Mouse (Mus musculus) heart, embryonic 14.5 days (tissue): ENCODE results near the gene Slc16a8. TPM values are rescaled to one million over a fixed set of nuclear protein-coding genes. Genes with fewer than 3 reads are reported as not detected.

Source experiments
- ATAC-seq: fragments of 200-750 bp; cut with Nextera tagmentation; 2 replicates; pipeline ENCODE4 v1.8.0; 2017; ENCODE audit warnings: low read depth, moderate TSS enrichment; ENCODE audit not compliant: insufficient number of reproducible peaks, insufficient read depth, low FRiP score
- H3K27ac ChIP-seq, 2 experiments: fragments of 200-500 bp in 1 of 2; fragments of 300-500 bp in 1 of 2; sonication (generic) in 1 of 2; replicated peaks in 1 of 2; 2 replicates each; pipeline ENCODE4 v1.5.1; 2012 to 2014; ENCODE audit warnings: low read depth in 2 of 2, low read length in 2 of 2, control low read depth in 1 of 2, mild to moderate bottlenecking in 1 of 2, mixed read lengths in 1 of 2; ENCODE audit not compliant: control insufficient read depth in 1 of 2, insufficient read depth in 1 of 2
- H3K27me3 ChIP-seq: fragments of 300-500 bp; sonication (generic); 2 replicates; pipeline ENCODE4 v1.6.1; 2014; ENCODE audit warnings: mild to moderate bottlenecking, low read length, control low read depth; ENCODE audit not compliant: control insufficient read depth, insufficient read depth
- H3K36me3 ChIP-seq: fragments of 300-500 bp; sonication (generic); 2 replicates; pipeline ENCODE4 v1.6.1; 2014; ENCODE audit warnings: mild to moderate bottlenecking, control low read depth, low read length, mixed read lengths; ENCODE audit not compliant: control insufficient read depth, insufficient read depth
- H3K4me1 ChIP-seq, 2 experiments: fragments of 200-500 bp in 1 of 2; fragments of 300-500 bp in 1 of 2; sonication (generic) in 1 of 2; 2 replicates each; pipeline ENCODE4 v1.6.1; 2012 to 2014; ENCODE audit warnings: low read length in 2 of 2, control low read depth in 1 of 2, mixed read lengths in 1 of 2; ENCODE audit not compliant: control insufficient read depth in 2 of 2, insufficient read depth in 2 of 2
- H3K4me2 ChIP-seq: fragments of 300-500 bp; sonication (generic); 2 replicates; pipeline ENCODE4 v1.6.1; 2014; ENCODE audit warnings: mild to moderate bottlenecking, low read length
- H3K4me3 ChIP-seq, 2 experiments: fragments of 200-500 bp in 1 of 2; fragments of 300-500 bp in 1 of 2; sonication (generic) in 1 of 2; 2 replicates each; pipeline ENCODE4 v1.5.1; 2012 to 2014; ENCODE audit warnings: low read length in 2 of 2, mild to moderate bottlenecking in 2 of 2, control low read depth in 1 of 2, low read depth in 1 of 2, moderate library complexity in 1 of 2; ENCODE audit not compliant: control insufficient read depth in 1 of 2, insufficient read depth in 1 of 2
- H3K9ac ChIP-seq: fragments of 300-500 bp; sonication (generic); 2 replicates; pipeline ENCODE4 v1.6.1; 2014; ENCODE audit warnings: mild to moderate bottlenecking, low read length
- H3K9me3 ChIP-seq: fragments of 300-500 bp; sonication (generic); 2 replicates; pipeline ENCODE4 v1.6.1; 2016; ENCODE audit warnings: low read length, control low read depth; ENCODE audit not compliant: control insufficient read depth
- WGBS: fragments of 180-500 bp; shearing (Covaris S2); extraction: QIAGEN DNeasy Blood & Tissue Kit; methylation state at CpG from one replicate; pipeline ENCODE4 v1.1.7; 2014; 5-methylcytosine and 5-hydroxymethylcytosine counted together
- polyA plus RNA-seq: library from polyadenylated mRNA; unstranded; fragments of >200 nt; fragmentation: Nextera tagmentation; extraction: Ambion mirVana; gene quantifications from 2 replicates; pipeline ENCODE4 v1.2.1, GENCODE M21; 2014

The Slc16a8 gene
- polyA plus RNA-seq, 1 experiment from 2014 or later: 0.28 TPM

DNA sequence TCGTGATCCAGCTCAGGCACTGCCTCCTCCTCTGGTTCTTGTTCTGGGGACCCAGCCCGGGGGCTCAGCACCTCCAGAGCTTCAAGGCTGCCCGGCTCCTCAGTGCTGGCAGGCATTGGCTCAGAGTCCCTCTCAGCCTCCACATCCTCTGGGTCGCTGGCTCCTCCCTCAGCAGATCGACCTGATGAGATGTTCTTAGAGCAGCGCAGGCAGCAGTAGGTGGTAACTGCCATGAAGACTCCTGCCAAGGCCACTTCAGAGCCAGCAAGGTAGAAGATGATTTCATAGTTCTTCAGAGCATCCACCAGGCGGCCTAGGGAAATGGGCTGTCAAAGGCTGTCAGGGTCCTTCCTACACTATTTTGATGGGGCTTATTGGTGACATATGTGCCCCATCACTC, 3.4 kb downstream of the Slc16a8 start:
- Histone ChIP-seq H3K4me2 (no peak overlapping the region; the same call in 1 of the 2 replicates), H3K27ac (no peak overlapping the region), H3K36me3 (peaks cover 25% of the 10 kb centered on the region), H3K4me3 (no peak overlapping the region), H3K27me3 (peaks cover 18% of the 10 kb centered on the region), H3K9ac (no peak overlapping the region), H3K4me1 (peaks cover 9 to 17% of the 10 kb centered on the region in 2 experiments), H3K9me3 (no peaks in the 10 kb centered on the region)
- WGBS: 54% methylated on average over 7 of the region's 7 CpGs
- ATAC-seq: no peak

DNA sequence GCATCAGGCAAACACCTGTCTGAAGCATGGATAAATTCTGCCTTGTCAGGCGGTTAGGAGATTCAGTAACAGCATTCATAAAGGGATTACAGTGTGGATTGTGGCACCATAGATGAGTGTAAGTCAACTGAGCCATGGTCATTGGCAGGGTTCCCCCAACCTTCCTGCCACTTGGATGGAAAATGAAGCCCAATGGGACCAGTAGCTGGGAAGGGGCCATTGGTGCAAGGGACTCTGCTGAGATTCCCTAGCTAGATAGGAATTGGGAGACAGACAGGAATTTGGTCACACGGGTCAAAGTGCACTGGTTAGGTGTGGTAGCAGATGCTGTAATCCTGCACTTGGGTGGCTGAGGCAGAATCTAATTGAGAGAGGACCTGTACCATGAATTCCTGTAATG, 4.3 kb downstream of the Slc16a8 start:
- Histone ChIP-seq H3K9ac (no peak overlapping the region), H3K4me2 (no peak overlapping the region), H3K4me1 (peaks cover 9 to 19% of the 10 kb centered on the region in 2 experiments), H3K27ac (no peak overlapping the region), H3K27me3 (peaks cover 18% of the 10 kb centered on the region), H3K36me3 (peaks cover 34% of the 10 kb centered on the region), H3K4me3 (no peak overlapping the region), H3K9me3 (no peaks in the 10 kb centered on the region)
- WGBS: 81% methylated on average over 2 of the region's 2 CpGs
- no peak for ATAC-seq

DNA sequence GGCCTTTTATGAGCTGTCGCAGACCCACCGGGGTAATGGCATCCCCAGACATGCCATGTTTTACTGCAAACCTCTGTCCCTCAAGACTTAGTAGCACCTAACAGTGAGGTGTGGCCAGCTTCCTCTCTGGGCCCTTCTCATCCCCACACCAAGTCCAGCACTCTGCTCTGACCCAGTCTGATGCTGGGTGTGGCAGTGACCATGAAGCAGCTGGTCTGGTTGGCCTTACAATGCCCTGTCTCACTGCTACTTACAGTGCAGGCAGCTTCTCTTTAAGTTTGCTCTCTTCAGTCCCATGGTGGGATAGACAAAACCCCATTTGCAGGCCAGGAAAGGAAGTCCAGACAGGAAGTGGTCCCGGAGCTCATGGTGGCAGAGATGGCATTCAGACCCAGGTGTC, 9.2 kb downstream of the Slc16a8 start:
- Histone ChIP-seq H3K36me3 (peaks cover 59% of the 10 kb centered on the region), H3K4me3 (no peak overlapping the region), H3K9me3 (no peaks in the 10 kb centered on the region), H3K4me2 (no peak overlapping the region), H3K27ac (no peak overlapping the region), H3K27me3 (no peaks in the 10 kb centered on the region), H3K9ac (no peak overlapping the region), H3K4me1 (peaks cover 18 to 23% of the 10 kb centered on the region in 2 experiments)
- 85% methylated on average over 3 of the region's 3 CpGs for WGBS
- no peak for ATAC-seq

DNA sequence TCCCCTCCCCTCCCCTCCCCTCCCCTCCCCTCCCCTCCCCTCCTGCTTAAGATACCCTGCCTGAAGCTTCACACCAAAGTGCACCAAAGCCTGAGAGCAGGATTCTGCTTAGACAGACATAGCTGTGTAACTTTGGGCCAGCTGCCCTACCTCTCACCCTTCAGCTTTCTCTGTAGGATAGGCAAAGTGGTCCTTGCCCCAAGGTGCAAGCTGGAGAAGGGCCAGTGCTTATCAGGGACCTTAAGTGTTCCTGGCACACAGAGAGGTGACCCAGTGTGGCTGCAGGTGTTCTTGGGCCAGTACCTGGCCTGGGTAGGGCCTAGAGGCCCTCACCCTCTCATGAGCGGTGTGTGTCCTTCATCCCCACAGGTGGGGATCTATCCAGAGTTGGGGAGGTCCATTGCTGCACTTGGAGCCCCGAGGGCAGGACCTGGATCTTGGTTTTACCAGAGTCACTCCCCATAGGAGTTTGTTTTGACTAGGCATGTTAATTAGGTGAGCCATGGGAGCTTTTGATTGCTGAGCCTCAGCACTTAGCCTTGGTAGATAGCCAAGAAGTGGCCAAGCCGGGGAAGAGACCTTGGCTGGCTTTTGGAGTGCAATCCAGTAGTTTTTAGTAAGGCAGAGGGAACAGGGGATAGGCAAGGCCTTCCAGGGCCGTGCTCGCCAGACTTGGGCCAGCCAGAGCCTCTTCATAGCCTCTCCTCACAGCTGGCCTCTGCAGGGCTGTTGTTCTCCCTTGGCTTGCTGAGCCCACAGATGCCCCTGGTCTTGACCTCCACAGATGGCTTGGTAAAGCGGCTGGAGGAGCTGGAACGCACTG, 10.3 kb downstream of the Slc16a8 start:
- H3K4me3 ChIP-seq: no peak overlapping the region
- peak overlapping the region; percentile 94 to 97 for H3K27ac ChIP-seq
- H3K4me1 ChIP-seq: peaks cover 18 to 23% of the 10 kb centered on the region in 2 experiments
- H3K9me3 ChIP-seq: no peaks in the 10 kb centered on the region
- no peak overlapping the region for H3K4me2 ChIP-seq
- peaks cover 69% of the 10 kb centered on the region for H3K36me3 ChIP-seq
- ATAC-seq: no peak
- WGBS: 61% methylated on average over 7 of the region's 7 CpGs
- H3K27me3 ChIP-seq: no peaks in the 10 kb centered on the region
- peak overlapping the region; percentile 39; the same call in 1 of the 2 replicates for H3K9ac ChIP-seq

DNA sequence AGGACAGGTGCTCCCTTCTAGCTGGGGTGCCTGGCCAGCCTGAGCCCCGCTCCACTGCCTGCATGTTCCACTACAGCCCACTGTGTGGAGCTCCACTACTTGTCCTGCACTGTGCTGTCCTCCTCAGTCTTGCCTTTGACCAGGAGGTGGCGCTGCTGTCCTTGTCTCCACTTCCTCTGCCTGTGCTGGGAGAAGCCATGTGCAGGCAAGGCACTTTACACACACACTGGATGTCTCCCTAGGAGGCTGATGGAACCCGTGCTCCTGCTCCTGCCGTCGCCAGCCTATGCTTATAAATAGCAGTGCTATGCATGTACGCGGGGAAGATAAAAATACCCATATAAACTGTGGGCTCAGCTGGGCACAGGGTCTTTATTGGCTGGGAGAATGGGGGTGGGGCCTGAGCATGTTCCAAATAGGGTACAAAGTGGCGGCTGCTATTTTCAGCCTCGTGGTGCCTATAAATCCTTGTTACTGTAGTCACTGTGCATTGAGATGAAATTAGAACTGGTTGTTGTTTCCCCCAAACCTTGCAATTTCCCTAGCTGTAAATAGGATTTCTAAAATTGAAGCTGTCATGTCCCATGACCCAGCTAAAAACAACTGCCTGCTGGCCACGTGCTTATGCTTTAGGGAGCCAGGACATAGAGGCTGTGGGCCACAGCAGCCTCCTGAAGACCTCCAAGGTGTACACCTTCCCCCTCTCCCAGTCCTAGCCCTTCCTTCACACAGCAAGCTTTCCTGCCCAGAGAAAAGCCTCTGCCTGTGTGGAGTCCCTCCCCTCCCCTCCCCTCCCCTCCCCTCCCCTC, 11.1 kb downstream of the Slc16a8 start:
- 5% methylated on average over 10 of the region's 10 CpGs for WGBS
- H3K4me2 ChIP-seq: 0 out of 2 replicates have a peak overlapping the region, but pooled peaks have one; percentile 32
- no peak overlapping the region for H3K4me3 ChIP-seq

DNA sequence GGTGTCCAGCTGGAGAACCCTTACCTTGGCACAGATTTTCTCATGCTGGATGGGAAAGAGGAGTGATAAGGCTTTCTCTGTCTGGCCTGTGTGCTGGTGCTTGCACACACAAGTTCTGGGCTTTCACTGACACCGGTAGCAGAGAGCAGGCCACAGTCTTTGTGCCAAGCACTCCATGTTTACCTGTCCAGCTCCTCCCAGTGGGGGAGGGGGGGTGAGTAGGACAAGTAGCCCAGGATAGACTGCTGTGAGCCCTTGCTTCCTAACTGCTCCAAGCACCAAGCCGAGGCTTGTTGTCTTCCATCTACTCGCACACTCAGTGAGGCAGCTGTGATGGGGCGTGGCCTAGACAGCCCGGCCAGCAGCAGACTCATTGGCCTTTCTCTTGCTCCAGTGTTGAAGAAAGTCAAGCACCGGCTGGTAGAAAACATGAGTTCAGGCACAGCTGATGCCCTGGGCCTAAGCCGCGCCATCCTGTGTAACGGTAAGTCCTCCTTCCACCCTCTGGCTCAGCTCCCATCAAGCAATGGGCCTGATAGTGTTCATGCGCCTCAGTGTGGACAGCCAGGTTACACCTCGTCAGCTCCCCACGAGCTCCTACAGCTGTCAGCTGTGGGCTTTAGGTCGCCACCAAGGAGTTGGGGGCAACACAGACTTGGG, 11.9 kb downstream of the Slc16a8 start:
- WGBS: 56% methylated on average over 13 of the region's 13 CpGs
- peaks cover 70% of the 10 kb centered on the region for H3K36me3 ChIP-seq

More for the DNA sequence above, 11.1 kb downstream of the Slc16a8 start:
- ATAC-seq: peak; percentile 90
- Histone ChIP-seq H3K9me3 (no peaks in the 10 kb centered on the region), H3K9ac (no peak overlapping the region; the same call in 1 of the 2 replicates), H3K27me3 (no peaks in the 10 kb centered on the region), H3K27ac (peak overlapping the region; percentile 98), H3K4me1 (peaks cover 18 to 23% of the 10 kb centered on the region in 2 experiments), H3K36me3 (peaks cover 70% of the 10 kb centered on the region)

DNA sequence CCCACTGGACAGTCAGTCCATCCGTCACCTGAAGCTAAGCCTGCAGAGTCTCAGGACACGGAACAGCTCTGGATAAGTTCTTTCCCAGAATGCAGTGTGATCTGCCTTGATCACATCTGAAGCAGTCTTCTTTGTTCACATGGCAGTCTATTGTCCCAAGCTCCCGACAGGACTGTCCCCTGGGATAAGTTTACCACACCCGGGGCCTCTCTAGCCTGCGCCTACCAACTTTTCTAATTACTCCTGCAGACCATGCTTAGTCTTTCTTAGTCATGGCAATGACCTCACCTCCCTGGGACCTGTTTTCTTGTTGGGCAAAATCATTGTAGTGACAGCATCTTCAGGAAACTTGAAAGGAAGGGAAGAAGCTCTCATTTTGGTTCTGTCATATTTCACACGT, 16.5 kb downstream of the Slc16a8 start:
- Histone ChIP-seq H3K4me1 (peaks cover 11 to 18% of the 10 kb centered on the region in 2 experiments), H3K27ac (no peak overlapping the region), H3K9me3 (no peaks in the 10 kb centered on the region), H3K36me3 (peaks cover 71% of the 10 kb centered on the region), H3K27me3 (no peaks in the 10 kb centered on the region), H3K4me3 (no peak overlapping the region), H3K4me2 (no peak overlapping the region), H3K9ac (no peak overlapping the region)
- 84% methylated on average over 6 of the region's 6 CpGs for WGBS
- no peak for ATAC-seq

More for the DNA sequence above, 11.9 kb downstream of the Slc16a8 start:
- H3K27ac ChIP-seq: peak overlapping the region; percentile 82 to 98
- peak overlapping the region; percentile 3; the same call in 1 of the 2 replicates for H3K9ac ChIP-seq
- peaks cover 18 to 23% of the 10 kb centered on the region in 2 experiments for H3K4me1 ChIP-seq
- H3K27me3 ChIP-seq: no peaks in the 10 kb centered on the region
- no peaks in the 10 kb centered on the region for H3K9me3 ChIP-seq
- H3K4me2 ChIP-seq: no peak overlapping the region
- no peak overlapping the region for H3K4me3 ChIP-seq
- ATAC-seq: peak; percentile 2; the same call in 1 of the 2 replicates
